Mouse (Mus musculus) spleen, adult 18-20 months (tissue): ENCODE results near the gene Parp8.

Source experiments
- DNase-seq, 2 experiments: peaks; one replicate each; pipeline ENCODE4 v3.0.0; 2022; ENCODE audit warnings: mixed read lengths in 2 of 2

Gene Parp8

DNA sequence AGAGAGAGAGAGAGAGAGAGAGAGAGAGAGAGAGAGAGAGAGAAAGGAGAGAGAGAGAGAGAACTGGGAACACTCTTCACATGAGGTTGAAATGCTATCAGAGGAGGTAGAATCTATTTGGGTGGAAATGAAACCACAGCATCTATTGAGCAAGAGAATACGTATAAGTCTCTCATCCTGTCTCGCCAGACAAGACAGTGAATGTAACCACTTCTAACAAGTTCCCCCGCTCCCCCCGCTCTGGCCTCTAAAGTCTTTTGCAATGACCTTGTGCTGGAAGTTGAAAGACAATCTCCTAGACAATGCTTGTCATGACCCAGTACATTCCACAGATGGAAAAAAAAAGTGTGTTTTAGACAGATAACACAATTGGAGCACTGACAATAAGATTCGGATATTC, 181.4 kb downstream of the Parp8 start:
- DNase-seq, result no peak

GRCm38 (mm10) chr13:116830984-116831383, 194.4 kb downstream of the Parp8 start:
- no peak for DNase-seq

DNA sequence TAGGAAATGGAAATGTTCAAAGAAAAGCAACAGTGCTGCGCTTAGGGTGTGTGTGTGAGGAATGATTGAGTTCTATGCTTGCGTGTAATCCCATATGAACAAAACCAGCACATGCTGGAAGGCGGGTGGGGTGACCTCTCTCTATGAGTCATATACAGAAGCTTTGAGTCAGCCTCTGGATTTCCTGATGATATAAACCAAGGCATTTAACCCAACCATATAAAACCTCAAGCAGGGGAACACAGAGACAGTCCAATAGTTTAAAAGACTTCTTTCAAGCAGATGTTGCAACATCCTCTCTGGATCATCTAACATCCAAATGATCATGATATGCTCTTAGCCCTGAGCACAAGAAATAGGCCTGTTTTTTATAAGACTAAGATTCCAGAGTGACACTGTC, 196.3 kb downstream of the Parp8 start:
- no peak for DNase-seq

- no peak for DNase-seq
These were observed 213.9 kb downstream of the Parp8 start for GRCm38 (mm10) chr13:116811456-116811855.
